Mouse (Mus musculus) stomach, embryonic 16.5 days (tissue): Measurements from ENCODE around the gene Sigirr. TPM values are rescaled to one million over a fixed set of nuclear protein-coding genes. Genes with fewer than 3 reads are reported as not detected.

Experiments used
- ATAC-seq: fragments of 200-750 bp; cut with Nextera tagmentation; 2 replicates; pipeline ENCODE4 v1.8.0; 2017; ENCODE audit warnings: moderate number of reproducible peaks, moderate TSS enrichment; ENCODE audit not compliant: insufficient read depth, low FRiP score
- H3K27ac ChIP-seq: fragments of 300-500 bp; sonication (generic); 2 replicates; pipeline ENCODE4 v1.5.1; 2014; ENCODE audit warnings: low read length
- H3K27me3 ChIP-seq: fragments of 300-500 bp; sonication (generic); 2 replicates; pipeline ENCODE4 v1.6.1; 2014; ENCODE audit warnings: low read length, control low read depth, mixed read lengths; ENCODE audit not compliant: control insufficient read depth, insufficient read depth
- H3K36me3 ChIP-seq: fragments of 300-500 bp; sonication (generic); 2 replicates; pipeline ENCODE4 v1.6.1; 2014; ENCODE audit warnings: low read length; ENCODE audit not compliant: control insufficient read depth, insufficient read depth
- H3K4me1 ChIP-seq: fragments of 300-500 bp; sonication (generic); 2 replicates; pipeline ENCODE4 v1.6.1; 2014; ENCODE audit warnings: low read length, control low read depth, mixed read lengths; ENCODE audit not compliant: control insufficient read depth, insufficient read depth
- H3K4me2 ChIP-seq: fragments of 300-500 bp; sonication (generic); 2 replicates; pipeline ENCODE4 v1.6.1; 2014; ENCODE audit warnings: low read depth, low read length, mixed read lengths
- H3K4me3 ChIP-seq: fragments of 300-500 bp; sonication (generic); replicated peaks from 2 replicates; pipeline ENCODE4 v1.5.1; 2014; ENCODE audit warnings: mild to moderate bottlenecking, low read length
- H3K9ac ChIP-seq: fragments of 300-500 bp; sonication (generic); 2 replicates; pipeline ENCODE4 v1.6.1; 2014; ENCODE audit warnings: low read length
- H3K9me3 ChIP-seq: fragments of 300-500 bp; sonication (generic); replicated peaks from 2 replicates; pipeline ENCODE4 v1.6.1; 2016; ENCODE audit warnings: low read length, control low read depth; ENCODE audit not compliant: control insufficient read depth
- WGBS: fragments of 180-500 bp; shearing (Covaris S2); extraction: QIAGEN DNeasy Blood & Tissue Kit; methylation state at CpG from one replicate; pipeline ENCODE4 v1.1.7; 2014; 5-methylcytosine and 5-hydroxymethylcytosine counted together
- polyA plus RNA-seq: library from polyadenylated mRNA; unstranded; fragments of >200 nt; fragmentation: Nextera tagmentation; extraction: Ambion mirVana; gene quantifications from 2 replicates; pipeline ENCODE4 v1.2.1, GENCODE M21; 2015

Sigirr gene
- polyA plus RNA-seq, 1 experiment from 2014 or later = 14.7 TPM

DNA sequence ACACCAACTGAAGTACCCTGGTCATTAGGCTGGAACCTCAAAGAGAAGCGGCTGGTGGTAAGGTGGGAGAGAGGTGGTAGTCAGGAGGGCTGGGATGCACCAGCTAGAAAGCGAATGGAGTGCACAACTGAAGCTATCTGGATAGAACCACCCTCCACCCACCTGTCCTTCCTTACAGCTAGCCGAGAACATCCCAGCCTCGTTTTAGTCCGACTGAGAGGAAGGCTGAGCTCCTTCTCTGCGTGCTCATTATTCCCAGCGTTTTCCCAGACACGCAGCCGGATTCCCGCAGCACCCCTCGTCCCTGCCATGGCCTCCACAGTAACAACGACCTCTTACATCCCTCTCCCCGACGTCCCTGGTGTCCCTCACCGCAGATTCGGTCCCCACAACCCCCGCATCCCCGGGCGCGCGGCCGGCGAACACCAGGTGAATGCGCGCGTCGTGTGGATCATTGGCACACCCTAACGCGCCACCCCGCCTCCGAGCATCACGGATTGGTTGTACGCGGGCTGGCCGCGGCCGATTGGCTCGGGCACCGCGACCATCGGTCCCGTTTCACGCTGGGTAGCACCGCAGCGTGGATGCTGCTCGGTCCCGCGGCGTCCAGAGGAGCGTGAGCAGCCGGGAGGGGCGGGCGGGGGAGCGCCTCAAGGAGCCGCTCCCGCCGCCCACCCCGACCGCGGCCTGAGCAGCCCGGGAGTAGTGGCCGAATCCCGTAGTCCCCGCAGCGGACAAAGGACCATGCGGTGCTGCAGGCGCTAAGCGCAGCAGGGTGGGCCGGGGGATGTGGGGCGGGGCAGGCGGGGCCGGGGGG, 39.7 kb downstream of the Sigirr start, which contains the start of gene B4galnt4:
TSS of gene B4galnt4 (plus strand) at position 679 of the 817 bp plus-strand sequence.
- H3K9me3 ChIP-seq = no peaks in the 10 kb centered on the region
- under 1% methylated on average over 72 of the region's 72 CpGs for WGBS
- peak within 1 kb of the TSS; percentile 70 for H3K4me3 ChIP-seq
- peaks cover 6% of the 10 kb centered on the region for H3K4me1 ChIP-seq
- no peaks in the 10 kb centered on the region for H3K27me3 ChIP-seq
- no peaks in the 10 kb centered on the region for H3K36me3 ChIP-seq
- H3K4me2 ChIP-seq = peak within 1 kb of the TSS; percentile 98
- ATAC-seq = peak; percentile 91
- H3K27ac ChIP-seq = no peak within 1 kb of the TSS
- H3K9ac ChIP-seq = peak within 1 kb of the TSS; percentile 78

GRCm38 (mm10) chr7:141059929-141060328, 40.4 kb downstream of the Sigirr start:
- Histone ChIP-seq H3K27me3 (no peaks in the 10 kb centered on the region), H3K27ac (no peak overlapping the region), H3K4me2 (peak overlapping the region; percentile 98), H3K9ac (peak overlapping the region; percentile 78), H3K4me3 (peak overlapping the region; percentile 70; the same call in 1 of the 2 replicates), H3K36me3 (no peaks in the 10 kb centered on the region), H3K9me3 (no peaks in the 10 kb centered on the region), H3K4me1 (peaks cover 6% of the 10 kb centered on the region)
- ATAC-seq = no peak
- 72% methylated on average over 2 of the region's 2 CpGs for WGBS

DNA sequence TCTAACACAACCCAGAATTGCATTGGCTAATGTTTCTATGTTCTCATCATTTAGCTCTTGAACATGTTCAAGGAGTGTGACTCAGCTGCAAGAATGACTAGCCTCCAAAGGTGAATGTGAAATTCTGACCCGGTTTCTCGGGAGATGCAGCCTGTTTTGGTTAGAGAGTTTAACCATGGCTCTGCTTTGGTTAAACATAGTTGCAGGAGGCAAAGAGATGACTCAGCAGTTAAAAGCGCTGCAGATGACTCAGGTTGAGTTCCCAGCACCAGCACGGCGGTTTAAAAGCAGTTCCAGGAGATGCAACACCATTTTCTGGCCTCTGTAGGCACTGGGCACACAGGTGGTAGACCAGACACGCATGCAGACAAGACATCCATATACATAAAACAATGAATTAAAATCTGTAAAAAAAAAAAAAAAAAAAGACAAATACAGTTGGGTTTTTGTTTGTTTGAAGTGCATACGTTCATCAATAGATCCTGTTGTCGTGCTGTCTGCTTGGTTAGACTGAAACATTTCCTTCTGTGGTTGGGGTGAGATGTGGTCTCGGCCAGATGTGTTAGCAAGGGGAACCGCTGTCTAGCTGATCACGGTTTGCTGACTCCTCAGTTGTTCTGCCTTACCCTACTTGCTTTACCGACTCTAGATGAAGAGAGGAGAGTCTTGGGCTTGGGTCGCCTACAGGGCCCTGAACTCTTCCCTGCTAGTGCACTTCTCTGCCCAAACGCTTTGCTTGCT, 41.6 kb downstream of the Sigirr start:
- Histone ChIP-seq H3K9ac (no peak overlapping the region), H3K9me3 (no peaks in the 10 kb centered on the region), H3K4me3 (no peak overlapping the region), H3K36me3 (no peaks in the 10 kb centered on the region), H3K27me3 (no peaks in the 10 kb centered on the region), H3K4me1 (peaks cover 6% of the 10 kb centered on the region), H3K4me2 (no peak overlapping the region), H3K27ac (no peak overlapping the region)
- 86% methylated on average over 14 of the region's 14 CpGs for WGBS
- no peak for ATAC-seq

- H3K27me3 ChIP-seq = no peaks in the 10 kb centered on the region
- H3K9ac ChIP-seq = no peak overlapping the region
- no peak for ATAC-seq
- H3K4me1 ChIP-seq = peaks cover 6% of the 10 kb centered on the region
- no peaks in the 10 kb centered on the region for H3K9me3 ChIP-seq
- H3K27ac ChIP-seq = no peak overlapping the region
- no peak overlapping the region for H3K4me2 ChIP-seq
- H3K36me3 ChIP-seq = no peaks in the 10 kb centered on the region
- H3K4me3 ChIP-seq = no peak overlapping the region
- WGBS = 83% methylated on average over 1 of the region's 1 CpGs
Observed at GRCm38 (mm10) chr7:141057541-141057940, 42.8 kb downstream of the Sigirr start.

DNA sequence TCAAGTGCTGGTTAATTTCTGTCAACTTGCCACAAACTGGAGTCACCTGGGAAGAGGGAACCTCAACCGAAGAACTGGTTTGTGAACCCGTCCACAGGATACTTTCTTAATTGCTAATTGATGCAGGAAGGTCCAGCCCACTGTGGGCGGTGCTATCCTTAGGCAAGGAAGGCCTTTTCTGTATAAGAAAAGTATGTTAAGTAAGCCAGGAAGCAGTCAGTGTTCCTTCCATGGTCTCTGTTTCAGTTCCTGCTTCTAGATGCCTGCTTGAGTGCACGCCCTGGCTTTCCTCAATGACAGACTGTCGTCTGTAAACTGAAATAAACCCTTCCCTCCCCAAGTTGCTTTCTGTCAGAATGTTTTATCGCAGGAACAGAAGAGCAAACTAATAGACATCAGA, 43.4 kb downstream of the Sigirr start:
- ATAC-seq = no peak
- Histone ChIP-seq H3K9me3 (no peaks in the 10 kb centered on the region), H3K4me2 (no peak overlapping the region), H3K36me3 (no peaks in the 10 kb centered on the region), H3K27me3 (no peaks in the 10 kb centered on the region), H3K9ac (no peak overlapping the region), H3K27ac (no peak overlapping the region), H3K4me1 (peaks cover 6% of the 10 kb centered on the region), H3K4me3 (no peak overlapping the region)
- WGBS = 85% methylated on average over 6 of the region's 6 CpGs

GRCm38 (mm10) chr7:141055785-141056184, 44.6 kb downstream of the Sigirr start:
- 81% methylated on average over 4 of the region's 4 CpGs for WGBS
- H3K36me3 ChIP-seq = no peaks in the 10 kb centered on the region
- no peaks in the 10 kb centered on the region for H3K9me3 ChIP-seq
- H3K27ac ChIP-seq = no peak overlapping the region
- H3K9ac ChIP-seq = no peak overlapping the region
- H3K4me1 ChIP-seq = peaks cover 6% of the 10 kb centered on the region
- no peak overlapping the region for H3K4me3 ChIP-seq
- no peaks in the 10 kb centered on the region for H3K27me3 ChIP-seq
- no peak for ATAC-seq
- H3K4me2 ChIP-seq = no peak overlapping the region

GRCm38 (mm10) chr7:141052421-141052820, 48.0 kb downstream of the Sigirr start:
- H3K9me3 ChIP-seq = no peaks in the 10 kb centered on the region
- H3K4me3 ChIP-seq = no peak overlapping the region
- no peaks in the 10 kb centered on the region for H3K36me3 ChIP-seq
- no peak overlapping the region for H3K27ac ChIP-seq
- H3K9ac ChIP-seq = no peak overlapping the region
- no peak overlapping the region for H3K4me2 ChIP-seq
- ATAC-seq = no peak
- no peaks in the 10 kb centered on the region for H3K27me3 ChIP-seq
- H3K4me1 ChIP-seq = peaks cover 6% of the 10 kb centered on the region
- 76% methylated on average over 2 of the region's 2 CpGs for WGBS

DNA sequence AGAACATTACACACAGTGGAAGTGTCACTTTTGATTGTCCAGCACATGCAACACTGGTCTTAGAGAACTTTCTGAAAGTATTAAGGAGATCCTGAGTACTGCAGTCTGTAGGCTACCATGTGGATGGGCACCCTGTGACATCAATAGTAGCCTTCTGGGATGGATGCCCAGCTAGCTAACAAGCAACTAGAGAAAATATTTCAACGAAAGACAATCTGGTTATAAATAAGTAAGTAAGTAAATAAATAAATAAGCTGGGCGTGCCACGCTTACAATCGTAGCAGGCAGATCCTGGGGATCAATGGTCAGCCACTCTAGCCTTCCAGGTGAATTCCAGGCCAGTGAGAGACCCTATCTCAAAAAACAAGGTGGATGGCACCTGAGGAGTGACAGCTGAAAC, 48.4 kb downstream of the Sigirr start:
- no peak for ATAC-seq
- no peaks in the 10 kb centered on the region for H3K36me3 ChIP-seq
- no peaks in the 10 kb centered on the region for H3K9me3 ChIP-seq
- peaks cover 10% of the 10 kb centered on the region for H3K4me1 ChIP-seq
- H3K4me3 ChIP-seq = no peak overlapping the region
- H3K27ac ChIP-seq = no peak overlapping the region
- WGBS = 81% methylated on average over 4 of the region's 4 CpGs
- no peak overlapping the region for H3K4me2 ChIP-seq
- H3K9ac ChIP-seq = no peak overlapping the region
- no peaks in the 10 kb centered on the region for H3K27me3 ChIP-seq

- no peak overlapping the region for H3K4me3 ChIP-seq
- H3K27ac ChIP-seq = no peak overlapping the region
- no peaks in the 10 kb centered on the region for H3K27me3 ChIP-seq
- no peak overlapping the region for H3K9ac ChIP-seq
- H3K36me3 ChIP-seq = no peaks in the 10 kb centered on the region
- no peak for ATAC-seq
- whole genome bisulfite sequencing = 57% methylated on average over 17 of the region's 17 CpGs
- H3K4me2 ChIP-seq = no peak overlapping the region
- H3K9me3 ChIP-seq = no peaks in the 10 kb centered on the region
- peaks cover 14% of the 10 kb centered on the region for H3K4me1 ChIP-seq
Observed at GRCm38 (mm10) chr7:141051060-141051685, 49.2 kb downstream of the Sigirr start.
